Mouse (Mus musculus): ENCODE measurements around the gene Fam131b. TPM values are rescaled to one million over a fixed set of nuclear protein-coding genes. Genes with fewer than 3 reads are reported as not detected.

Fam131b gene
- total RNA-seq, 2 experiments from 2014 or later, result 80.2 to 82.8 TPM

GRCm38 (mm10) chr6:42355794-42356600 is 31.6 kb upstream of the Fam131b start:
- DNase-seq (ENCODE audit: low spot score in 2 of 2), result no peak

DNA sequence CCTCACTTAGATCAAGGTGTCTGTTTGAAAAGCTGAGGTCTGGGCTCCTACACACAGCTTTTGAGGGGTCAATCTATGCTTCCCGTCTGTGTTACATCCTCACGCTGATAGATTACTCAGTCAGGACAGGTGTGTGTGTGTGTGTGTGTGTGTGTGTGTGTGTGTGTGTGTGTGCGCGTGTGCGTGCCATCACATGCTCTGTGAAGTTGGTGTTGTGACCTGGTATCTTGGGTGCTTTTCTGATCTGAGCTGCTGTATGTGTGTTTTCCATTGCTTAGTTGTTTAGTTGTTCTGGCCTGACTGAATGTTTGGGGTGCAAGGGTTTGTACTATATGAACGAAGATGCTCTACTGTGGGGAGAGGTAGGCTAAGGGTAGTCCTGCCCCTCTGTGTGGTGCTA is 30.9 kb upstream of the Fam131b start:
- no peak for DNase-seq (ENCODE audit: low spot score in 2 of 2)

- DNase-seq (ENCODE audit: low spot score in 2 of 2), result peak in 1 of 2 experiments; percentile 34
These were observed 29.9 kb upstream of the Fam131b start for GRCm38 (mm10) chr6:42354076-42355019.

- no peak for DNase-seq (ENCODE audit: low spot score in 2 of 2)
These were observed 28.7 kb upstream of the Fam131b start for GRCm38 (mm10) chr6:42353180-42353579.

GRCm38 (mm10) chr6:42352486-42352846 is 28.0 kb upstream of the Fam131b start:
- DNase-seq (ENCODE audit: low spot score in 2 of 2), result no peak

- no peak for DNase-seq (ENCODE audit: low spot score in 2 of 2)
These were observed 27.5 kb upstream of the Fam131b start for GRCm38 (mm10) chr6:42351776-42352485.

- no peak for DNase-seq (ENCODE audit: low spot score in 2 of 2)
These were observed 26.7 kb upstream of the Fam131b start for GRCm38 (mm10) chr6:42350968-42351775.

- peak; percentile 27 to 60 for DNase-seq (ENCODE audit: low spot score in 2 of 2)
These were observed 25.9 kb upstream of the Fam131b start for GRCm38 (mm10) chr6:42350021-42350967.

DNA sequence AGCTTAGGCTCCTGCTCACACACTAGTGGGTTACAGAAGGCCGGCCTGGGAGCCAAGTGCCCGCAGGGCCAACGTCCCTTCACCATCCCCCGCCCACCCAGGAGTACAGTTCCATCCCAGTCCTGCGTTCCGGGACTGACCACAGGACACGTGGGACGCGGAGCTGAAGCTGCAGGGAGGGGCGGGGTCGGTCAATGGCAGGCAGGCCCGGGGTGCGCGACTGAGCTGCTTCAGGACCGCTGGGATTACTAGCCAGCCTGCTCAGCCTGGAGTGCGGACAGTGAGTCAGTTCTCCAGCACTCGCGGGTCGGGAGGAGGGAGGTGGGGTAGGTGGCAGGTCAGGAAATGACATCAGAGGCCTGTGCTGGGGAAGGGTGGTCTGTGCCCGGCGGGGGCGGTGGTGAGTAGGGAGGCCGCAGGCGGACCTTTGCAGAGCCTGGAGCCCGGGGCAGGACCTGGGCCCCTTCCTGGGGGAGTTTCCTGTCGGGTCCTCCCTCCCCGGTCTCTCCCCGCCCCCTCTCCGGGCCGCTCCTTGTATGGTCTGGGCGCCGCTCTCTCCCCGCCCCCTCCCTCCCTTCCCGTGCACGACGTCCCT is 25.1 kb upstream of the Fam131b start, which contains the start of gene Zyx:
Zyx (plus strand) TSS at position 205 of the 595 bp plus-strand sequence.
- peak; percentile 72 to 76 for DNase-seq (ENCODE audit: low spot score in 2 of 2)

- peak; percentile 65 to 79 for DNase-seq (ENCODE audit: low spot score in 2 of 2)
These were observed 24.6 kb upstream of the Fam131b start for GRCm38 (mm10) chr6:42349006-42349425.

GRCm38 (mm10) chr6:42348281-42349005 is 24.0 kb upstream of the Fam131b start:
- DNase-seq (ENCODE audit: low spot score in 2 of 2), result no peak

GRCm38 (mm10) chr6:42344255-42344654 is 19.8 kb upstream of the Fam131b start:
- DNase-seq (ENCODE audit: low spot score in 2 of 2), result no peak

- peak in 1 of 2 experiments; percentile 61 for DNase-seq (ENCODE audit: low spot score in 2 of 2)
These were observed 19.1 kb upstream of the Fam131b start for GRCm38 (mm10) chr6:42343361-42344120.

- DNase-seq (ENCODE audit: low spot score in 2 of 2), result no peak
These were observed 17.7 kb upstream of the Fam131b start for GRCm38 (mm10) chr6:42342171-42342570.

DNA sequence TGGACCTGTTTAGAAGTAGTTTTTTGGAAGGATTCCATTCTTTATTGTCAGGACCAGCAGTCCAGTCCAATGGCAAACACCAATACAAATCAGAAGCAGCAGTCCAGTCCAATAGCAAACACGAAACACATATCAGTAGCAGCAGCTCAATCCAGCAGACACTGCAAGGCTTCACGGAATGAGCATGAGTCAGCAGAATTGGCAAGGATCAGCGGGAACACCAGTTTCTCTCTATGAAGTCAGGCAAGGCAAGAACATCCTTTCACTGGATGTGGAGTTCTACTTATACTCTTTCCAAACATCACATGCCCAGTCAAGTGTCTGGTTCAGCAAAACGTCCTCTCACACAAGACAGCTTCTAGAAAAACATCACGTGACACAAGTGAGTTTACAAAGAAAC is 15.5 kb upstream of the Fam131b start:
- peak in 1 of 2 experiments; percentile 53 for DNase-seq (ENCODE audit: low spot score in 2 of 2)

GRCm38 (mm10) chr6:42339189-42339588 is 14.7 kb upstream of the Fam131b start:
- DNase-seq (ENCODE audit: low spot score in 2 of 2), result no peak

GRCm38 (mm10) chr6:42330946-42331345 is 6.5 kb upstream of the Fam131b start:
- DNase-seq (ENCODE audit: low spot score in 2 of 2), result no peak
